Mouse (Mus musculus) kidney, embryonic 16.5 days (tissue): ENCODE measurements around the gene Cdc6. TPM values are rescaled to one million over a fixed set of nuclear protein-coding genes. Genes with fewer than 3 reads are reported as not detected.

Experiments
- ATAC-seq: fragments of 200-750 bp; cut with Nextera tagmentation; 2 replicates; pipeline ENCODE4 v1.8.0; 2017; ENCODE audit warnings: moderate TSS enrichment; ENCODE audit not compliant: low FRiP score, low TSS enrichment
- H3K27ac ChIP-seq: fragments of 300-500 bp; sonication (generic); 2 replicates; pipeline ENCODE4 v1.5.1; 2014; ENCODE audit warnings: low read length
- H3K27me3 ChIP-seq: fragments of 300-500 bp; sonication (generic); 2 replicates; pipeline ENCODE4 v1.6.1; 2014; ENCODE audit warnings: low read length, control low read depth, mixed read lengths; ENCODE audit not compliant: insufficient read depth
- H3K36me3 ChIP-seq: fragments of 300-500 bp; sonication (generic); 2 replicates; pipeline ENCODE4 v1.6.1; 2014; ENCODE audit warnings: low read length, control low read depth, mixed read lengths; ENCODE audit not compliant: insufficient read depth
- H3K4me1 ChIP-seq: fragments of 300-500 bp; sonication (generic); 2 replicates; pipeline ENCODE4 v1.6.1; 2014; ENCODE audit warnings: low read length, control low read depth, mixed read lengths; ENCODE audit not compliant: insufficient read depth
- H3K4me2 ChIP-seq: fragments of 300-500 bp; sonication (generic); replicated peaks from 2 replicates; pipeline ENCODE4 v1.6.1; 2014; ENCODE audit warnings: low read depth, low read length
- H3K4me3 ChIP-seq: fragments of 300-500 bp; sonication (generic); 2 replicates; pipeline ENCODE4 v1.5.1; 2014; ENCODE audit warnings: mild to moderate bottlenecking, low read length
- H3K9ac ChIP-seq: fragments of 300-500 bp; sonication (generic); replicated peaks from 2 replicates; pipeline ENCODE4 v1.6.1; 2014; ENCODE audit warnings: low read length
- H3K9me3 ChIP-seq: fragments of 300-500 bp; sonication (generic); 2 replicates; pipeline ENCODE4 v1.6.1; 2016; ENCODE audit warnings: low read length, control low read depth
- WGBS: fragments of 180-500 bp; shearing (Covaris S2); extraction: QIAGEN DNeasy Blood & Tissue Kit; methylation state at CpG from one replicate; pipeline ENCODE4 v1.1.7; 2014; 5-methylcytosine and 5-hydroxymethylcytosine counted together
- polyA plus RNA-seq: library from polyadenylated mRNA; unstranded; fragments of >200 nt; fragmentation: Nextera tagmentation; extraction: Ambion mirVana; gene quantifications from 2 replicates; pipeline ENCODE4 v1.2.1, GENCODE M21; 2015

The Cdc6 gene
- polyA plus RNA-seq, 1 experiment from 2014 or later, result 36.2 TPM

DNA sequence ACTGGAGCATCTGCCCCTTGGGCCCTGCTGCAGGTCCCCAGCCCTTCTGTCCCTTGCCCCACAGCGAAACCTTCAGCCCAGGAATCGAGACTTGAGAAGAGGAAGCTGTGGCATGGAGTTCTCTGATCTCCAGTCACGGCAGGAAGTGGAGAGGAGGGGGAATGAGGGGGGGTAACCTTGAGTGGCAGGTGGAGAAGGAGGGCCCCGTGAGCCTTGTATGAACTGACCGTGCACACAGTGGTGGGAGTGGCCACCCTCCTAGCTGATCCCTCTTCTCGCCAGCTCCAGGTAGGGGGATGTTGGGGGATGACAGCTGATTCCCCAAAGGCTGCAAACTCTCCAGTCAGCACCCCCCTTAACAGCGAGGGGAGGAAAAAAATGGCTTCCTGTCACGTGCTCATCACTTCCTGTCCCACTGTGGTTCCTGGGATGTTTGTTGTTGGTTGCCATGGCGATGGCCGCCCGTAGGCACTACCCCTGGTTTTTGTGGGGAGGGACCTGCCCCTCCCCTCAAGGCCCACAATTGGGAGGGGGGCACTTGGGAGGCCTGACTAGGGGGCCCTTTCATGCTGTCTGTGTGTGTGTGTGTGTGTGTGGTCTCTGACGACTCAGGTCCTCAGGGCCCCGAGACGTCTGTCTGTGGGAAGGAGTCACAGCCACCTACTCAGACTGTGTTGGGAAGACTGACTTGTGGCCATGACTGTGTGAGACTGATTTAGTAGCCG, 34.4 kb downstream of the Cdc6 start:
- Histone ChIP-seq H3K4me2 (peak overlapping the region; percentile 92), H3K9me3 (no peaks in the 10 kb centered on the region), H3K36me3 (no peaks in the 10 kb centered on the region), H3K4me1 (peaks cover 79% of the 10 kb centered on the region), H3K27ac (peak overlapping the region; percentile 98), H3K27me3 (no peaks in the 10 kb centered on the region), H3K4me3 (peak overlapping the region; percentile 43), H3K9ac (peak overlapping the region; percentile 70)
- ATAC-seq, result peak; percentile 20
- WGBS, result 2% methylated on average over 15 of the region's 15 CpGs

DNA sequence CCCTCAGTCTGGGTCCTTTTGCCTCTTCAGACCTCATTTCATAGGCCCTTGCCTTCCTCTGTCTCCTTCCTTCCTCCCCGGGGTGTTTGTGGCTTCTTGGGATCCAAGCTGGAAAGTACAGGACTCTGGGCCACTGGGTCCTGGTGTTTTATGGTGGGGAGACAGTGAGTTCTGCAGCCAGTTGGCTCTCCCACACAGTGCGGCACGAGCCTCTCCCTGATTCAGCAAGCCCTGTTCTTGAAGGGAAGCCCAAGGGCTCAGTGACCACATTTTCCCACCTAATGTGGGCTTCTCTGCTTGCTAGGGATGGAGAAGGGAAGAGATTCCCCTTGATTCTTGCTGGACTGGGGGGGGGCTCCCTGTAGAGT, 34.9 kb downstream of the Cdc6 start:
- H3K9me3 ChIP-seq, result no peaks in the 10 kb centered on the region
- peak overlapping the region; percentile 43 for H3K4me3 ChIP-seq
- peak overlapping the region; percentile 98 for H3K27ac ChIP-seq
- no peaks in the 10 kb centered on the region for H3K27me3 ChIP-seq
- WGBS, result 17% methylated on average over 3 of the region's 3 CpGs
- peak overlapping the region; percentile 92 for H3K4me2 ChIP-seq
- no peaks in the 10 kb centered on the region for H3K36me3 ChIP-seq
- H3K9ac ChIP-seq, result peak overlapping the region; percentile 70
- 0 out of 2 replicates have a peak, but pooled peaks have one; percentile 1 for ATAC-seq
- peaks cover 85% of the 10 kb centered on the region for H3K4me1 ChIP-seq

DNA sequence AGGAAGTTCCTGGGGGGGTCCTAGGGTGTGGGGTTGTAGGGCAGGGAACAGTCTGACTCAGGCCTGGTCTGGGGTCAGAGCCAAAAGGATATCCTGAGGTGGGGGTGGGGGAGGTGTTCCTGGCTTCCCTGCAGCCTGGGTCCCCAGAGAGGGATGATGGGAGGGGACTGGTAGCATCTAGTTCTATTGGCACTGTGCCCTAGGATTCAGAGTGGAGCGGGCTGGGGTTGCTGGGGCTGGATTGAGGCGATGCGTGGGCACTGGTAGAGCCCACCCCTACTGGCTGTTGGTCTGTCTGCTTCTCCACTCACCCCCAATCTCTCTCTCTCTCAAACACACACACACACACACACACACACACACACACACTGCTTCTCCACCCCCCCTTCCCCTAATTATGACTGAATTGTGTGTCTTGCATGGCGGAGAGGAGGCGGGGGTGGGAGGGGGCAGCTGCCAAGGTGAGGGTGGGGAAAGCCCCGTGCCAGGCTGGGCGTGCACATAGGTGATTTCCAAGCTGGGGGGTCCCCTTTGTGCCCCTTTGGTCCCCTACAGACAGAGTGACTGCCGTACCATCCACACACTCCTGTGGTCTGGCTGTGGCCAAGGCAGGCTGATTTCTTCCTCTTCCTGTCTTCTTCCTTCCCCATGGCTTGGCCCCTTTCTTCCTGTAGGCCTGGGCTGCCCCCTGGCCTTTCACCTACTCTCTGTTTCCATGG, 35.5 kb downstream of the Cdc6 start:
- ATAC-seq, result peak; percentile 33
- peak overlapping the region; percentile 98 for H3K27ac ChIP-seq
- H3K36me3 ChIP-seq, result no peaks in the 10 kb centered on the region
- 66% methylated on average over 8 of the region's 8 CpGs for WGBS
- peak overlapping the region; percentile 70 for H3K9ac ChIP-seq
- H3K4me3 ChIP-seq, result no peak overlapping the region
- H3K4me1 ChIP-seq, result peaks cover 87% of the 10 kb centered on the region
- H3K4me2 ChIP-seq, result peak overlapping the region; percentile 92
- no peaks in the 10 kb centered on the region for H3K27me3 ChIP-seq
- no peaks in the 10 kb centered on the region for H3K9me3 ChIP-seq

DNA sequence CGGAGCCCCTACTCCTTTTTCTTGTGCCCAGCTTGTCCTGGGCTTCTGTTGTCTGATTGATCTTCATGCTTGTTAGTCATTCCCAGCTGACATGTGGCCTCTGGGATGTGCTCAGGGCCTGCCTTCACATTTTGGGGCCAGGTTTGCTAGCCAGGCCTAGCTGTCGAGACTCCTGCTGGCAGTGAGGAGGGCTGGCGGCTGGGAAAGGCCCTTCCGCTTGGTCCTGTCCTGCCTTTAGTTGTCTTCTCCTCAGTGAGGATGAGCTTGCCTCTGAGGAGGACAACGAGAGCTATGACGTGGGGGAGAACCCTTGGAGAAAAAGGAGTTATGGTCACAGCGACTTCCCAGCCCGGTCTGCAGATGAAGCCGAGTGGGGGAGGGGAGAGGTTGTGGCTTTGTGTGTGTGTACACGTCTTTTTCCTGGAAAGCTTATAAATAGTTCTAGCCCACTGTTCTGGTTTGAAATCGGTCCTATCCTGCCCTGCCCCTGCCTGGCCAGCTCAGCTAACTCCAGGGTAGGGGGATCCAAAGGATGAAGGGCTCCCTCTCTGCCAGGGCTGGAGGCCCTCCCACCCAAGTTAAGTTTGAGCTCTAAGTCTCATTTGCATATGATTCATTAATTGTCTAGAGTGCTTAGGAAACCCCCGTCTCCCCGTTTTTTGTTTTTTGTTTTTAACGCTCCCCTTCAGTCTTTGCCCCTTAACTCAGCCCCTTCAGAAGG, 36.3 kb downstream of the Cdc6 start:
- no peak for ATAC-seq

DNA sequence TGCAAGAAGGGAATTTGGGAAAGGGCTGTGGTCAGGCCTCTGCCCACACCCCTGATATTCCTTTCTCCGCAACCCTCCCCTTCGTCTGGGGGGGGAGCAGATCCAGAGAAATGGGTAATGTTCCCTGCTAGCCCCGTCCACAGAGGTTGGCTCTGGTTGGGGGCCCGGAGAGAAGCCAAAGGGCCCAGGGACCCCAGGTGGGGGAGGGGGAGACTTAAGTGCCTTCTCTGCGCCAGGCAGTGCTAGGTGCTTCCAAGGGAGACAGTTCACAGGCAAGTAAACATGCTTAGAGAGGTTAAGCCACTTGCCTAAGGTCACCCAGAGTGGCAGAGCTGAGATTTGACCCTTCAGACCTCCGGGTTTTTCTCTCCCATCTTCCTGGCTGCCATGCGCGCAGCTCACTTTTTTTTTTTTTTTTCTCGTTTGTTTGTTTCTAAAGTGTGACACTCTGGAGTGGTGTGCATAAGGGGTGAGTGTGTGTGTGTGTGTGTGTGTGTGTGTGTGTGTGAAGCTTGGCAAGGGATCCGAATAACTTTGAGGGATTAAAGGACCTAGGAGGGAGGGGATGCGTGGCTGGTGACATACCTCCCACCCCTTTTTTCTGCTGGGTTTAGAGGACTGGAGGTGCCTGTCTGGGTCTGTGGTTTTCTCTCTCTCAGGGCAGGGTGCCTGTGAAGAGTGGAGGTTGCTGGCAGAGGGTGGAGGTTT, 37.5 kb downstream of the Cdc6 start:
- Histone ChIP-seq H3K4me3 (no peak overlapping the region), H3K9me3 (no peaks in the 10 kb centered on the region), H3K4me1 (peaks cover 77% of the 10 kb centered on the region), H3K9ac (peak overlapping the region; percentile 47; the same call in 1 of the 2 replicates), H3K4me2 (no peak overlapping the region), H3K27ac (peak overlapping the region; percentile 98; the same call in 1 of the 2 replicates), H3K36me3 (0 out of 2 replicates have a peak, but pooled peaks cover under 1% of the 10 kb centered on the region), H3K27me3 (no peaks in the 10 kb centered on the region)
- no peak for ATAC-seq
- 42% methylated on average over 11 of the region's 11 CpGs for whole genome bisulfite sequencing

More for the DNA sequence above, 36.3 kb downstream of the Cdc6 start:
- H3K27ac ChIP-seq, result peak overlapping the region; percentile 98
- 33% methylated on average over 14 of the region's 14 CpGs for WGBS
- no peaks in the 10 kb centered on the region for H3K36me3 ChIP-seq
- H3K4me3 ChIP-seq, result no peak overlapping the region
- no peaks in the 10 kb centered on the region for H3K9me3 ChIP-seq
- H3K27me3 ChIP-seq, result no peaks in the 10 kb centered on the region
- H3K4me1 ChIP-seq, result peaks cover 80% of the 10 kb centered on the region
- H3K4me2 ChIP-seq, result peak overlapping the region; percentile 92
- H3K9ac ChIP-seq, result peak overlapping the region; percentile 47

DNA sequence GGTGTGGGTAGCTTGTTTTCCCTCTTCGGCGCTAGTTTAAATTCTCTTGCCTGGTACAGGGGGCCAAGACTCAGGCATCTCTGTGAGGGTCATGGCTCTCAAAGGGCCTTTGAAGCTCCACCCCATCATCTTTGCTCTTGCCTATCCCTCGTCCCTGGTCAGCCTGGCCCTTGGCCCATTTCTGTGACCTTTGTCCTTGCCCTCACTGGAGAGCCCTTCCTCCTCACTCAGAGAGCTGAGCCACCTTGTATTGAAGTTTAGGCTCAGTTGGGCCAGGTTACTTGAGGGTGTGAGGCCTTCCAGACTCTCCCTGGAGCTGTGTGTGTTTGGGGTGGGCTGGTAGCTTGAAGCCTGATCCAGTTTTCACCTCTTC, 38.0 kb downstream of the Cdc6 start:
- Histone ChIP-seq H3K9me3 (no peaks in the 10 kb centered on the region), H3K4me2 (no peak overlapping the region), H3K4me1 (peaks cover 77% of the 10 kb centered on the region), H3K4me3 (no peak overlapping the region), H3K27ac (0 out of 2 replicates have a peak overlapping the region, but pooled peaks have one; percentile 23), H3K27me3 (no peaks in the 10 kb centered on the region), H3K9ac (0 out of 2 replicates have a peak overlapping the region, but pooled peaks have one; percentile 4), H3K36me3 (peaks cover 6% of the 10 kb centered on the region; the same call in 1 of the 2 replicates)
- no peak for ATAC-seq
- WGBS, result 68% methylated on average over 3 of the region's 3 CpGs

DNA sequence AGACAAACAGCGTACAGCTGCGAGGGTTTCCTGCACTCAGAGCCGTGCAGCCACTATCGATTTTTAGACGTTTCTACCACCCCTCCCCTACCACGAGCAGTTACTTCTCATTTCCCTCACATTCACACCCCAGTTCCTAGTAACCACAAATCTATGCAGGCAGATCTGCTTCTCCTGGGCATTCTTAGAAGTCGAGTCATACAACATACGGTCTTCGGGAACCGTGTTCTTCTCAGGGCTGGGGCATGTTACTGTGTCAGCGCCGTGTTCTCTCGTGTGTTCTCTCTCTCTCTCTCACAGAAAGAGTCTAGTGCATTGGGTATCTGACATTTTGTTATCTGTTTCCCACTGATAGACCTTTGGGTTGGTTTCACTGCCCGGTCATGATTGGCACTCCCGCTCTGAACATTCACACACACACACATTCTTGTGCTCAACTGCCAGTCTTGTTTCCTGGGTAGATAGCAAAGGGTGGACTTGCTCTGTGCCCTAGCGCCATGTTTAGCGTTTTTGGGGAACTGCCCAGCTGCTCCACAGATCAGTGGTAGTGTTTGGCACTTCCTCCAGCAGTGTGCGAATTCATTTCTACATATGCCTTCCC, 40.5 kb downstream of the Cdc6 start:
- H3K9me3 ChIP-seq, result no peaks in the 10 kb centered on the region
- no peaks in the 10 kb centered on the region for H3K27me3 ChIP-seq
- no peak for ATAC-seq
- peaks cover 71% of the 10 kb centered on the region for H3K4me1 ChIP-seq
- no peak overlapping the region for H3K9ac ChIP-seq
- no peak overlapping the region for H3K4me2 ChIP-seq
- 65% methylated on average over 18 of the region's 18 CpGs for WGBS
- H3K36me3 ChIP-seq, result peaks cover 14% of the 10 kb centered on the region; the same call in 1 of the 2 replicates
- H3K27ac ChIP-seq, result no peak overlapping the region
- H3K4me3 ChIP-seq, result no peak overlapping the region

DNA sequence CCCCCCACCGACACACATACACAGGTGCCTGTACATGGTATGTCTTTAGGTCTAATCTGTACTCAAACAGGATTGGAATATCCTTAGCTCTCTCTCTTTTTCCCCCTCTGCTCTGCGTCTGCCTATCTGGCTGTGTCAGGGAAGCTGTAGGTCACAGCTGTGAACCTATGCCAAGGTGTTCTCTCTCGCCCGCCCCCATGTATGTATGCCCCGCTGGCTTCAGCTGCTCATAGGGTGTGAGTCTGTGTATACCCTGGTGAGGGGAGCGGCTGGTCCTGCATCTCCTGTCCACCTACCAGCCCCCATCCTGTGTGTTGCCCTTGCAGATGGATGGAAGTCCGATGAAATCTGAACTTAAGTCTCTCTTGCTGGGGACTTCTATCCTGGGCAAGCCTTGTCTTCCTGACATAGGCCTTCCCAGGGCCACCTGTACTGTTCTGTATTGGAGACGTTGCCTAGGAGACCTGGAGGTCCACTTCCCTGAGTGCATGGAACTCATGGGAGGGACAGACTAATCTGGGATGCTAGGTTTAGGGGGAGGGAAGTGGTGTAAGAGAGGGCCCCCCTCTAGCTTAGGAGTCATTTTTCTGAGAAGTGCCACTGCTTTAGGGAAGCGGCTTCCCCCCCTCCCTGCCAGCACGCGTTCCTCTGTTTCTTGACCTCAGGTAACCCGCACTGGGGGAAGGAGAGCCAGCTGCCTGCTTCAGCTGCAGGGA, 41.8 kb downstream of the Cdc6 start:
- no peaks in the 10 kb centered on the region for H3K9me3 ChIP-seq
- H3K4me3 ChIP-seq, result no peak overlapping the region
- H3K9ac ChIP-seq, result no peak overlapping the region; the same call in 1 of the 2 replicates
- H3K36me3 ChIP-seq, result peaks cover 14% of the 10 kb centered on the region; the same call in 1 of the 2 replicates
- H3K27me3 ChIP-seq, result no peaks in the 10 kb centered on the region
- peaks cover 71% of the 10 kb centered on the region for H3K4me1 ChIP-seq
- WGBS, result 77% methylated on average over 12 of the region's 12 CpGs
- no peak overlapping the region for H3K4me2 ChIP-seq
- no peak overlapping the region for H3K27ac ChIP-seq
- no peak for ATAC-seq
